Mouse (Mus musculus) heart, postnatal 4 days (tissue): ENCODE measurements around the gene Lin28a. TPM values are rescaled to one million over a fixed set of nuclear protein-coding genes. Genes with fewer than 3 reads are reported as not detected.

Source experiments
- DNase-seq: peaks from one replicate; pipeline ENCODE4 v3.0.0; 2021
- total RNA-seq, 2 experiments: library from RNA; stranded (reverse); gene quantifications; 2 replicates each; pipeline ENCODE4 v1.2.3; 2021

Gene Lin28a
- total RNA-seq, 2 experiments from 2014 or later, result 0.27 to 0.29 TPM

- no peak for DNase-seq
These were observed 40.5 kb downstream of the Lin28a start for GRCm38 (mm10) chr4:133978021-133978711.

GRCm38 (mm10) chr4:133971741-133972140 is 46.9 kb downstream of the Lin28a start:
- no peak for DNase-seq

DNA sequence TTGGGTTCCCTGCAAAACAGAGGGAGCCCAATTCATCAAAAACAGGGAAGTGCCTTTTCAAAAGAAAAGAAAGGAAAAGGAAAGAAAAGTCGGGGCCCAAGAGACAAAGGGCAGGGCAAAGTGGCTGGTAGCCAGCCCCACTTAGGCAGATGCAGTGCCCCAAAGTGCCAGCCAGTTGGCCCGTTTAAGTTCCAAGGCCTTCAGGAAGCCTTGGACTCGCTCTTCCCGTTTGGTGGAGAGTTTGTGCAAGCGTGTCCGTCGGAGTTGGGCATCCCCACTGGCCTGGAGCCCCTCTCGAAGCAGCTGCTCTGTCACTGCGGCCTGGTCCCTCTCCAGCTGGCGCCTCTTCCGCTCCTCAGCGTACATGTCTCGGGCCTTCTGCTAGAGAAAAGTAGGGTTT is 47.8 kb downstream of the Lin28a start:
- no peak for DNase-seq

DNA sequence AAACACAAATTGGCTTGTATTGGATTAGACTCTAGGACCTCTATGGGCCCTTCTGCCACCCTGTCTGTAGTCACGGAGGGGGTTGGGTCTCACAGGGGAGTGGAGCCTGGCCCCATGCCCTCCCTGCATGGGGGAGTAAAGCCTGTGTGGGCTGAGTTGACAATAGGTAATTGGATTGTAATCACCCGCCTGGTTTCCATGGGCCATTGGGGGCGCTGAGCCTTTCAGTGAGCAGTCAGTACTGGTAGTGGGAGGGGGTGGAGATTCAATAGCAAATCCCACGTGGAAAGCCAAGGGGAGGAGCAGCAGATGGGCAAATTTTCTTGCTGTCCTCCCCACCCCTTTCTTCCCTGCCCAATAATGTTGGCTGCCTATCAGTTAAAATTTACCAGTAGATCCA is 48.4 kb downstream of the Lin28a start:
- no peak for DNase-seq

- DNase-seq, result no peak
These were observed 49.4 kb downstream of the Lin28a start for GRCm38 (mm10) chr4:133969114-133969770.

DNA sequence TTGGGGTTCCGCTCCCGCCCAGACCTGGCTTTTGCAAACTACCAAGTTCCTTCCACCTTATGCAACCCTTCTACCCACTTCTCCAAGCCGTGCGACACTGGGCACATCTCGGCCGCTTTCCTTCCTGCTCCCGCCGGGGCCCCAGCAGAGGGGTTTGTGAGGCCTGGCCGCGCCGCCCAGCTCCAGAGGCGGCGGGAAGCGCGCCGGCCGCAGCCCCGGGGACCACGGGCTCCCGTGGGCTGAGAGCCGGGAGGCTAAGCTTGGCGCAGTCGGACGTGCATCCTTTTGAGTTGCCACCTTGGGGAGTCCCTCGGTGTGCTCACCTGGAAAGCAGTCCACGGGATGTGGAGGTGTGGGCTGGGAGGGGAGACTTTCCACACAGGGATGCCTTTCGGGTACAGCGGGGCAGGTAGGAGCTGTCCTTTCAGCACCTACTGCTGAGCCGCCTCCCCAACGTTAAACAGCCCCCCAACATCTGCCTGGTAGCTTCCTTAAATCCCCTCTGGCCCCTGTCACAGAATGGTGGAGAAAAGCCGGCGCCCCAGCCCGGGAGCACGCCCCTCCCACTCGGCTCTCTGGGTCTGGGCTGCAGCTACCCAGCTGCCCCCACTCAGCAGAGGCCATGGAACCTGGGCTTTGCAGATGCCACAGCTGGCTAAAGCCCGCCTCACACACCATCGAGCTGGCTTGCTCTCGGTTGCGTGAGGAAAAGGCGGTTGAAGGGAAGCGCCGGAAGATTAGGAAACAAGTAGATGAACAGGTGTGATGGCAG is 50.3 kb downstream of the Lin28a start, which contains the start of gene Hmgn2:
TSS of gene Hmgn2 (minus strand) at position 501 of the 772 bp plus-strand sequence.
- peak; percentile 54 for DNase-seq

- DNase-seq, result peak; percentile 94
These were observed 50.8 kb downstream of the Lin28a start for GRCm38 (mm10) chr4:133967866-133968149.

GRCm38 (mm10) chr4:133967138-133967865 is 51.3 kb downstream of the Lin28a start:
- peak; percentile 99 for DNase-seq

- DNase-seq, result no peak
These were observed 52.2 kb downstream of the Lin28a start for GRCm38 (mm10) chr4:133966271-133966940.

- no peak for DNase-seq
These were observed 56.1 kb downstream of the Lin28a start for GRCm38 (mm10) chr4:133962566-133962965.

DNA sequence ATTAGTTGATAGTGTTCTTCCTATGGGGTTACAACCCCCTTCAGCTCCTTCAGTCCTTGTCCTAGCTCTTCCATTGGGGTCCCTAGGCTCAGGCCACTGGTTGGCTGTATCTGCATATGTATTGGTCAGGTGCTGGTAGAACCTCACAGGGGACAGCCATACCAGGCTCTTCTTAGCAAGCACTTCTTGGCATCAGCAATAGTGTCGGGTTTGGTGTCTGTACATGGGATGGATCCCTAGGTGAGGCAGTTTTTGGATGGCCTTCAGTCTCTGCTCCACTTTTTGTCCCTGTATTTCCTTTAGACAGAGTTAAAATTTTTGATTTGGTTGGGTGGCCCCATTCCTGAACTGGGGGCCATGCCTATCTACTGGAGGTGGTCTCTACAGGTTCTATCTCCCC is 59.8 kb downstream of the Lin28a start:
- no peak for DNase-seq

GRCm38 (mm10) chr4:133956358-133956757 is 62.3 kb downstream of the Lin28a start:
- no peak for DNase-seq

Other genes with a start within 250 kb of the Lin28a start
- 10 to 100 TPM in 1 of 2 experiments, 1 to 10 TPM in 1; 9.1 to 10.7 TPM for gene Rps6ka1, start 131.0 kb downstream of the Lin28a start, total RNA-seq
- 100 to 1,000 TPM; 484 to 489 TPM for gene Hmgn2, start 50.2 kb downstream of the Lin28a start, total RNA-seq
- gene Dhdds, start 17.9 kb downstream of the Lin28a start, total RNA-seq, result 10 to 100 TPM; 39.1 to 40.7 TPM
- gene Zfp683, start 35.0 kb upstream of the Lin28a start, total RNA-seq, result not detected
- not detected for gene Crybg2, start 42.0 kb upstream of the Lin28a start, total RNA-seq
- gene Cd52, start 76.2 kb upstream of the Lin28a start, total RNA-seq, result 1 to 10 TPM; 4.3 to 5.6 TPM
- gene Ubxn11, start 83.7 kb upstream of the Lin28a start, total RNA-seq, result 1 to 10 TPM; 1.2 to 2.0 TPM
- gene Sh3bgrl3, start 109.9 kb upstream of the Lin28a start, total RNA-seq, result 10 to 100 TPM; 70.4 to 72.6 TPM
- 10 to 100 TPM; 34.5 to 38.7 TPM for gene Cep85, start 168.3 kb upstream of the Lin28a start, total RNA-seq
- not detected for gene Gm7534, start 184.2 kb upstream of the Lin28a start, total RNA-seq
- gene Catsper4, start 208.5 kb upstream of the Lin28a start, total RNA-seq, result not detected
- gene Cnksr1, start 219.6 kb upstream of the Lin28a start, total RNA-seq, result 1 to 10 TPM; 1.6 to 2.0 TPM
- not detected for gene E130218I03Rik, start 224.8 kb upstream of the Lin28a start, total RNA-seq
- gene Zfp593, start 226.8 kb upstream of the Lin28a start, total RNA-seq, result 1 to 10 TPM; 5.8 TPM
- not detected for gene Gm30191, start 228.1 kb upstream of the Lin28a start, total RNA-seq
- 10 to 100 TPM in 1 of 2 experiments, 1 to 10 TPM in 1; 8.9 to 10.3 TPM for gene Grrp1, start 235.3 kb upstream of the Lin28a start, total RNA-seq